In genomic region chr2:44344861-44345260, GRCm38 (mm10) we compare ENCODE assay signal across 20 mouse cellular contexts.
"Had no signal": no experiment of that assay in that cellular context is flagged by ENCODE, and none has a peak within 500 bp of the region (broad histone marks: within the 10 kb centered on the region; RNA-seq: fewer than 3 reads in every experiment).

No protein-coding gene starts in this region.

- DNase-seq: kidney, postnatal 25 days; layer of hippocampus, adult 9-11 months; liver; lung, adult 18-20 months; lung, postnatal 14 days; lung, postnatal 4 days; midbrain, embryonic 14.5 days; right cerebral cortex, adult 18-20 months; right cerebral cortex, postnatal 14 days; right cerebral cortex, postnatal 4 days; thymus, postnatal 25 days had no signal

- H3K27me3 ChIP-seq: limb, embryonic 13.5 days; liver, embryonic 12.5 days; liver, embryonic 15.5 days; lung, embryonic 15.5 days; stomach, embryonic 15.5 days had no signal

- H3K4me1 ChIP-seq: liver, embryonic 12.5 days; liver, embryonic 15.5 days; lung, embryonic 15.5 days; stomach, embryonic 15.5 days had no signal

- H3K4me2 ChIP-seq: limb, embryonic 13.5 days; liver, embryonic 12.5 days; liver, embryonic 15.5 days; lung, embryonic 15.5 days; midbrain, embryonic 11.5 days; stomach, embryonic 15.5 days had no signal

- H3K27ac ChIP-seq: kidney, postnatal 0 days; layer of hippocampus, adult 2 months; limb, embryonic 10.5 days; limb, embryonic 13.5 days; liver, embryonic 12.5 days; liver, embryonic 15.5 days; lung, embryonic 15.5 days; stomach, embryonic 15.5 days had no signal

- ATAC-seq: liver, embryonic 12.5 days had no signal

- H3K9ac ChIP-seq: limb, embryonic 13.5 days; liver, embryonic 12.5 days; liver, embryonic 15.5 days; lung, embryonic 15.5 days; stomach, embryonic 15.5 days had no signal

- H3K9me3 ChIP-seq: limb, embryonic 10.5 days; limb, embryonic 13.5 days; liver, embryonic 12.5 days; liver, embryonic 15.5 days; lung, embryonic 15.5 days; stomach, embryonic 15.5 days had no signal

- H3K36me3 ChIP-seq: limb, embryonic 10.5 days; limb, embryonic 13.5 days; liver, embryonic 12.5 days; liver, embryonic 15.5 days; lung, embryonic 15.5 days; stomach, embryonic 15.5 days had no signal

- H3K4me3 ChIP-seq: layer of hippocampus, adult 2 months; limb, embryonic 10.5 days; limb, embryonic 13.5 days; liver, embryonic 12.5 days; liver, embryonic 15.5 days; lung, embryonic 15.5 days; stomach, embryonic 15.5 days had no signal
